Mouse (Mus musculus): Measurements from ENCODE around the gene 4930451I11Rik.
A peak's percentile ranks its signal among the peaks of the same experiment; 100 is the strongest.

Gene 4930451I11Rik

DNA sequence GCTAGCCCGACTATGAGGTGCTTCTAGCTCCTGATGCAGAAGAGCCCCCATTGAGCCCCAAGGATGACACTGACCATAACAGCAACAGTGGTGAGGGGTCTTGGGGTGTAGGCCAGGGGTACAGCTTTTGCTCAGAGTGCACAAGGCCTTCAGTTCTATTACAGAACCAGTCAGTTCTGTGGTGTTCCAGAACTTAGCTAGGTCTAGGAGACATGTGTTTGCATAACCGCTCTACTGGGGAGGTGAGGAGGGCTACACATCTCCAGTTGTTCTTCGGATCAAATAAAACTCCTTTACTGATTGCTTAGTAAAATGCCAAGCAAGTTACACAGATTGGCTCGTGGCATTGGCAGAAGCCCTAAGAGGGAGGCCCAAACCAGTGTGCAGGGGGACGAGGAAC lies at the start of gene 4930451I11Rik:
Gene 4930451I11Rik, minus strand, starts transcription at position 101 of the 400 bp plus-strand sequence.
- no peak for DNase-seq

DNA sequence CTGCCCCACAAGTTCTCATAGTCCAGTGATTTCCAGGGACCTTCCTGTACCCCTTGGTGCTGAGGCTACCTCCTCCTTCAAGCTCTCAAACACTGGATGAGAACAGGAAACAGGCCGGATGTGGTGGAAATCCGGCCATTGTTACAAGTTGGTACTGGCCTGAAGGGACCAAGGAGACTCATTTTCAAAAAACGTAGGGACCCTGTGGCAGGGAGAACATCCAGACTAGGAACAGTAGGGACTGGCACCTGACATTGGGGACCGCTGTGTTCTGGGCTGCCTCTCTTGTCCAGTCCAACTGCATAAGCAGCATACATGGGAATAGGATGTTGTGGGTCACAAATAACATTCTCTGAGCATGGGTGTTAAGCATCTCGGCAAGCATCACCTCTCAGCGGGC lies 49.6 kb upstream of the 4930451I11Rik start:
- DNase-seq = peak; percentile 81

DNA sequence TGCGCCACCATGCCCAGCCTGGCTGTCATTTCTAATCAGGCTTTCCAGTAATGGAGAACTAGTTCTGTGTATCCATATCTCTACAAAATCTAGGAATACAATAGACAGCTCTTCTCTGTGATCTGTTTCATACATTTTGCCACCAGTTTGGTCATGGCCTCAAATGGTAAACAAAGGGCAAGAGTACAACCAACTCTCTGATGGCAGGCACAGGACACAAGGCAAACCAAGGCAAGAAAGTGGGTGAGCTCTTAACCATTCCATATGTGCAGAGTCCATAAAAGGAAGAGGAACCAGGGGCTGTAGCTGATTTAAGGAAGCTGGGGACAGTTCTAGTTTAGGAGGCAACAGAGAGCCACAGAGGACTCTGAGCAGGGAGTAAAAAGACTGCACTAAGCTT lies 45.8 kb upstream of the 4930451I11Rik start:
- DNase-seq = no peak

DNA sequence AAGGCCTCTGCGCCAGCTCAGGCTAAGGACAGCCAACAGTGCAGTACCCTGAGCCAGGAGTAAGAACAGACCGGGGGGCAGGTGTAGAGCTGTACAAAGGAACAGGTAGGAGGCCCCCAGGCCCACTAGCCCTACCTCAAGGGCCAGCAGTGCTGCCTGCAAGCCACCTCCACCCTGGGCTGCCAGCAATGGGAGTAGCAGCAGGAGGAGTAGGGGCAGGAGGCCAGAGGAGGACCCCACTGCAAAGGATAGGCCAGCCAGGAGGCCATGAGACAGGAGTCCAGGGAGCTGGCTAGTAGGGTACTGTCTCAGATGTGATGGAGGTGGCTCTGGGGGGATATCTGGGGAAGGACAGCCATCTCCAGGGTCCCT lies 39.1 kb upstream of the 4930451I11Rik start:
- DNase-seq = no peak

DNA sequence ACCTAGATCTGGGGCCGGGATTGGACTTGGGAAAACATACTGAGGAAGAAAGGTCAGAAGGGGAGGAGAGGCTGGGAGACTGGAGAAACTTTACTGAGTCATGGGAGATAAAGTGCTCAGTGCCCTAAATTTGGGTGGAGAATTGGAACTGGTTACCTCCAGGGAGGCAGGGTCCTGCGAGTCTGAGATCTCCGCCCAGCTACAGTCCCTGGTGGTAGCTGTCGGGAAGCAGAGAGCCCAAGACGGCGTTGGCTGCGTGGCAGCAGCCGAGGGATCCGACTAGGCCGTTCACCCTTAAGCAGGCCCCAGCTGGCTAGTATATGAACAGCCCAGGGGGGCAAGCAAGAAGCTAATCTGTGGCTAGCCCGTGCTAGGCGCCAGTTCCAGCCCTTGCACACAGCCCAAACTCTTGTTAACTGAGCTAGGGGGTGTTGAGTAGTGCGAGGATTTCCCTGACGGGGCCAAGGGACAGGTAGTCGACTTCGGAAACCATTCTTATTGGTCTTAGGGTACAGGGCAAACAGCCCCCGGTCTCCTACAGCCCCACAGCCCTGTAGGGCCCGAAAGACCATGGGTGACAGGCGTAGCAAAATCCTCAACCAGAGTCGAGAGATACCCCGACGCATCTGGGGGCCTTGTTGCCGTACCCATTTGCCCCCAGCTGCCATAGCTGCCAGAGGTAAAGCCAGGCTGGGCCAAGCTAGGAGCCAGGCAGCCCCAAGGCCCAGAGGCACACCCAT lies 38.5 kb upstream of the 4930451I11Rik start:
- no peak for DNase-seq

DNA sequence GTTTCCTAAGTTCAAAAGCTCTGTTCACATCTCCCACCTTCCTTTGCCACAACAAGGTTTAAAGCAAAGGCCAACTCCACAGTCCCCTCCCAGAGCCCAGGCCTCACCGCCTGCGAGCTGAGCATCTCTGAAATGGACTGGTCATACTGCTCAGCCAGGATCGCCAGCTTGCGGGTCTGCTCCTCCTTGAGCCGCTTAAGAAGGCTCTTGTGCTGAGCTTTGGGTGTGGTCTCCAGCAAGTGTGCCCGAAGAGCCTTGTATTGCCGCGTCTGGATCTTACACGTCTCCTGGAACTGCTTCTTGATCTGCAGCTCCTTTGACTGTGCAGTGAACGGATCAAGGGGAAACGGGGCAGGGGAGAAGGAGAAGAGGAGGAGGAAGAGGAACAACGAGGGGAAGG lies 36.6 kb upstream of the 4930451I11Rik start:
- peak; percentile 48 for DNase-seq

DNA sequence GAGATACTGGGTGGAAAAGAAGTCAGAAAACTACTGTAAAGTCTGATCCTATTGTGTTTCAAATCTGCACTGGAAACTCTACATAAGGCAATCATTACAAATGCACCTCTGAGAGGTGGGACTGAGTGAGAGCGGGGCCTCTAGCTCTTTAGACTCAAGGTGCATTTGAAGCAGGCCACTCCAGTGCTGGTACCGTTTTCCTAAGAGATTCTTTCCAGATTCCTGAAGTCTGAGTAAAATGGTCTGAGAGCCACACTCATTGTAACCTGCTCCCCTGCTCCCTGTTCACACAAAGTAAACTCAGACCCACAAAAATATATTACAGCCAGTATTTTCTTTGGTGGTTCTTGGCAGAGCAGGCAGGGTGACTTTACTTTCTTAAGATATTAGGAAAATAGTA lies 36.1 kb upstream of the 4930451I11Rik start:
- DNase-seq = peak; percentile 42

DNA sequence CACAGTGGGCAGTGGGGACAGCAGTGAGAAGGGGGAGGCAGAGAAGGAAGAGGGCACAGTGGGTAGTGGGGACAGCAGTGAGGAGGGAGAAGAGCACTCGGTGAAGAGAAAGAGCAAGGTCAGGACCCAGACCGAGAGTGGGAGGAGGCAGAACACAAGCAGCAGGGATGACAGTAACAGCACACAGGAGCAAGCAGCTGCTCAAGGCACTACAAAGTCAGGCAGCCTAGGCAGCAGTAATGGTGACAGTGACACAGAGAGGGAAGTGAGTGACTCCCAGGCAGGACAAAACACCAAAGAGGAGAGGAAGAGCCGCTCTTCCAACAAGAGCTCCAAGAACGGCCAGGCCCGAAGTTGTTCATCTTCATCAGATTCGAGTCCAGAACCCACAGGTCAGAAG lies 32.4 kb upstream of the 4930451I11Rik start:
- DNase-seq = no peak

DNA sequence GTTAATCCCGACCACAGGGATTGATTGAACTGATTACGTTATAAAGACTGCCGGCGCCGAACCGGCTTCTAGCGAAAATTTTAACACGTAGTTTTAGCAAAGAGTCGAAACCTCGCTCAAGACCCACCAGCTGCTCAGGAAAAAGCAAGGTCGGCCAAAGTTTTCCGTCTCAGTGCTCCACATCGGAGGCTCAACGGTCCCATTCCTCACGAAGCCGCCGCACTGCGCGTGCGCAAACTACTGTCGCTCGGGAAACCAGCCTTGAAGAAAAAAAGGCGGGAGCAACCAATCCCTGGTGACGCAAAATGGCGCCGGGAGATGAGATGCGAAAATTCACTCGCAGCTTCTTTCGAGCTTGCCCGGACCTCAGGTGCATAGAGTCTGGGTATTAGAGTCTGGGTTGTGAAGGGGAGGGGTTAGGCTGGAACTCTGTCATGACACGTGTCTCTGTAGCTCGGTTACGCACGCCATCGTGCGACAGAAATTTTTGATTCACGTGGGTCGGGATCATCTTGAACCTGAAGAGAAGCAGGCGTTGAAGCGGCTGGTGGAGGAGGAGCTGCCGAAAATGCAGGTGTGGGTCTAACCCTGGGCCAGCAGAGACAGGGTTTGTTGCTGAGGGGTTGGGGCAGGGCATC lies 30.8 kb upstream of the 4930451I11Rik start, which contains the start of gene Ino80e:
Gene Ino80e, minus strand, starts transcription at position 231 of the 638 bp plus-strand sequence.
- DNase-seq = peak; percentile 97

DNA sequence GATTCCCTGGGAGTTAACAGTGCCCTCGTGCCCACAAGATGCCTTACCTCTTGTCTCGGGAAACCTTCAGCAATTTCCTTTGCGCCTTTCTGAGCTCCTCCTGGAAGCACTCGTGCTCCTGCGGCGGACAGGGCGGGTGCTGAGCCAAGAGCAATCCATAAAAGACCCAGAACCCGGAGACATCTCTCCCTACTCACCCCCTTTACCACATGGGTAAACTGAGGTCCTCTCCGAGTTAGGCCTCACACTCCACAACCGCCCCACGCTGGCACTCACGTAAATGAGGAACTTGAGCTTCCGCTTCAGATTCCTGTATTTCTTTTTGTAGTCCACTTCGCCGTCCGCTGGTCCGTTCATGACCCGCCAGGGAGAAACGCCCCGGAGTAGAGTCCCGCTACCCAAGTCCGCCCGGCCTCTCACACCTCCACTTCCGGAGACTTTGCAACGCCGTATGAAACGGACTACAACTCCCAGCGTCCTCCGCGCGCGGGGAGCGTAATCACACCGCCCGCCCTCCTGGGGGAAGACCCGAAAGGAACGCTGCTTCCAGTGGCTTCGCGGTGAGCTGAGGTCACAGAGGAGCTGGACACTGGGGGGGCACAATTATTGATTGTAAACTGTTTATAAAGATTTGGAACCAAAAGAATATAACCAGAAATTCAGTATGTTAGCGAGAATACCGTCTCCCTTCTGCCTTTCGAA lies 30.1 kb upstream of the 4930451I11Rik start, which contains the start of gene Hirip3:
Gene Hirip3, plus strand, starts transcription at position 544 of the 702 bp plus-strand sequence.
- peak; percentile 98 for DNase-seq

DNA sequence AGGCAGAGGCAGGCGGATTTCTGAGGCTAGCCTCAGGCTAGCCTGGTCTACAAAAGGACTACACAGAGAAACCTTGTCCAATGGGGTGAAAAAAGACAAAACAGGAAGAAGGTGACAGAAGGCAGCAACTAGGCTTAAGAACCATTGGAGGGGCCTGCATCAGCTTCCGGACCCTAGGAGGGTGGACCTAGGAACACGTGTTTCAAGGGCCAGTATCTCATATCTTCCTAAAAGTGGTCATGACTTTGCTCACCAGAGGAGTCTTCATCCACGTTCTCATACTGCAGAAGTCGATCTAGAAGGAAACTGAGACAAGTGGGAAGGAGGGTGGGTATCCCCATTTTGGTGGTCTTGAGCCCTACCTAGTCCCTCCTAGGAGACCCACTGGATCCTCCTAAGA lies 29.5 kb upstream of the 4930451I11Rik start:
- no peak for DNase-seq

DNA sequence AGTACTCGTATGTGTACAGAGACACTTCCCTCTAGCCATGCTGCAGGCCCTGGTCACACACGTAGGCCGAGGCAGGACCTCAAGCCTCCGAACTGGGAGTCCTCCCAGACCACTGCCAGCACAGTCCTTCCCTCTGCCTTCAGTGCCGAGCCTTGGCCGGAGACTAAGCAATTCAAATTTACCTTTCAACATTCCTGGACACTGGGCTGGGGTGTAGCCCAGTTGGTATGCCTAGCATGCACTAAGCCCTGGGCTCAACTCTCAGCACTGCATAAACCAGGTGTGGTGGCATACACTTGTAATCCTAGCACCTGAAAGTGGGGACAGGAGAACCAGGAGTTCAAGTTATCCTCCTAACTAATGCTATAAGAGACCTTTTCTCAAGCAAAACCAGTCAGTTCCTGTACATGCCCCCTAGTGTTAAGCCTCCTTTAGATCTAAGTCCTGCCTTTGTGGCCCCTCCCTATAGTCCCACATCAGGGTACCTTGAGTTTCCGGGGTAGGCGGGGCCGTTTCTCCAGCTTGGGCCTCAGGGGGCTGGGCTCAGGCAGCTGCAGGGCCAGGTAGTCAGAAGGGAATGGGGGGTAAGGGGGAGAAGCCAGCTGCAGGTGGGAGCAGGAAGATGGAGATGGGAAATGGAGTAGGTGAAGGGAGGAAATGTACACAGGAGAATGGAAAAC lies 25.4 kb upstream of the 4930451I11Rik start:
- peak; percentile 60 for DNase-seq

DNA sequence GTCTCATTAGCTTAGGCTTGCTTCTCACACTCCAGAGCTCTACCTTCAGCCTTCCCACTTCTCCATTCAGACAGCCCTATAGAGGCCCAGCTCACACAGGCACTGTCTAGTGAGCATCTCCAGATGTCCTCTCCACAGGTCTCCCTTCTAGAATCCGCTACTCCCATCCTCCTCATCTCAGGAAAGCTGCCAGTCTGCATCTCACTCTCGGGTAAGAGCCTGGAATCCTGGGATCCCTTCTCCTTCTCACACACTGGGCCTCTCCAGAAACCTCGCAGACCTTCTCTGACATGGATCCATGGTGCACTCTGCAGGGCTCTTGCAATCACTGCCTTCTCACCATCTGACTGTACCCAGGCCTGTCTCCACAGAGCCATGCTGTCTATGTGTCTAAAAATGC lies 24.2 kb upstream of the 4930451I11Rik start:
- DNase-seq = no peak

DNA sequence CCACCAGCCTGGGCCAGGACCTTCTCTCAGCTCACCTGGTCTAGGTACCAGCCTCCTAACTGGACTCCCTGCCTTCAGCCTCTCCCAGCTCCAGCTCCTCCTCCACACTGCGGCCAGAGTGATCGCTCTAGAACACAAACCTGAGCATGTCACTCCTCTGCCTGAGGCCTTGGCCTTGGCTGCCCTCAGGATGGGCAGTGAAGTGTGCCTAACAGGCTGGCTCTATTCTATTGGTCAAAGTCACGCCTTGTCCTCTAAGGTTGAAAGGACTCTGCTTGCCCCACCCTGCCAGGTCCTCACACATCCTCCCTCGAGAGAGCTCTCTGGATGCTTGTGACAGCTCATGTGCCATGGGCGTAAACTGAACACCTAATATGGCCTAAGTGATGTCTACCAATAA lies 22.0 kb upstream of the 4930451I11Rik start:
- peak; percentile 33 for DNase-seq

DNA sequence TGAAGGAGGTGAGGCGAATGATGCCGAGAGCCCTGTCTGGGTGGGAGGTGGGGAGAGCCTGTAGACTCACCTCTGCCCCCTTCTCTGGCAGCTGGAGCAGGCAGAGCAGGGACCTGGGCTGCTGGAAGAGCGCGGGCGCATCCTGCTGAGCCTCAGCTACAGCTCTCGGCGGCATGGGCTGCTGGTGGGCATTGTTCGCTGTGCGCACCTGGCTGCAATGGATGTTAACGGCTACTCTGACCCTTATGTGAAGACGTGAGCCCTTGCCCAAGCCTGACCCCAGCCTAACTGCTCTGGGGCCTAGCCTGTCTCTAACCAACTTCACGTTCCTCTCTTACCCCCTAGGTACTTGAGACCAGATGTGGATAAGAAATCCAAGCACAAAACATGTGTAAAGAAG lies 19.8 kb upstream of the 4930451I11Rik start:
- no peak for DNase-seq

DNA sequence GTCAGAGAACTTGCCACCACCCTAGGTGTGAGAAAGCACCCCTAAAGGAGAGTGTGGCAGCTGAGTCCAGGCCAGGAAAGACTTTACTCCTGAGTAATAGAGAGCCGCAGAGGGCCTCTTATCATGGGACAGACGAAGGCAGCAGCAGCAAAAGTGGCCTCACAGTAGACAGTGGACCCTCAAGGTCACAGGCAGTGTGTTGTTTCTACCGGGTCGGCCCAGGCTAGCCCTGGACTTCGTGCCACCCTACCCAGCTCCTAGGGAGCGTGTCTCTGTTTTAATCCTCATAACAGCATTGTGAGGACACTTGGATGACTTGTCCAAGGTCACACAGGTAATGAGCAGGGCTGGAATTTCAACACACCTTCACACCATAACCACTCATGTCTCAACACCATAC lies 18.7 kb upstream of the 4930451I11Rik start:
- DNase-seq = no peak

DNA sequence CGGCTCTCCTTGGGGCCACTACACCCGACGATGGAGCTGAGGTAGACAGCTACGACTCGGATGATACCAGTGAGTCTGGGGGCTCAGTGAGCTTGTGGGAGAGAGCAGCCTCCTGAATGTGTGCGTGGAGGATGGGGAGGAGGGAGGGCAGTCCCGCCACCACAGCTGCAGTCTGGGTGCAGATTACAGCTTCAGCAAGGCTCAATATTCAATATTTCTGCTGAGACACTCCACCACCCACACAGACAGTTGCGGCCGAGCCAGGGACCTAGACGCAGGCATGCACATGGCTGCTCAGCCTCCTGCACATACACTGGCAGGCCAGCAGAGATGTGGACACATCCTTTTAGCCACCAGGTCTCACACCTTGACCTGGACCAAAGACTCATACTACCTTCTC lies 17.4 kb upstream of the 4930451I11Rik start:
- no peak for DNase-seq

DNA sequence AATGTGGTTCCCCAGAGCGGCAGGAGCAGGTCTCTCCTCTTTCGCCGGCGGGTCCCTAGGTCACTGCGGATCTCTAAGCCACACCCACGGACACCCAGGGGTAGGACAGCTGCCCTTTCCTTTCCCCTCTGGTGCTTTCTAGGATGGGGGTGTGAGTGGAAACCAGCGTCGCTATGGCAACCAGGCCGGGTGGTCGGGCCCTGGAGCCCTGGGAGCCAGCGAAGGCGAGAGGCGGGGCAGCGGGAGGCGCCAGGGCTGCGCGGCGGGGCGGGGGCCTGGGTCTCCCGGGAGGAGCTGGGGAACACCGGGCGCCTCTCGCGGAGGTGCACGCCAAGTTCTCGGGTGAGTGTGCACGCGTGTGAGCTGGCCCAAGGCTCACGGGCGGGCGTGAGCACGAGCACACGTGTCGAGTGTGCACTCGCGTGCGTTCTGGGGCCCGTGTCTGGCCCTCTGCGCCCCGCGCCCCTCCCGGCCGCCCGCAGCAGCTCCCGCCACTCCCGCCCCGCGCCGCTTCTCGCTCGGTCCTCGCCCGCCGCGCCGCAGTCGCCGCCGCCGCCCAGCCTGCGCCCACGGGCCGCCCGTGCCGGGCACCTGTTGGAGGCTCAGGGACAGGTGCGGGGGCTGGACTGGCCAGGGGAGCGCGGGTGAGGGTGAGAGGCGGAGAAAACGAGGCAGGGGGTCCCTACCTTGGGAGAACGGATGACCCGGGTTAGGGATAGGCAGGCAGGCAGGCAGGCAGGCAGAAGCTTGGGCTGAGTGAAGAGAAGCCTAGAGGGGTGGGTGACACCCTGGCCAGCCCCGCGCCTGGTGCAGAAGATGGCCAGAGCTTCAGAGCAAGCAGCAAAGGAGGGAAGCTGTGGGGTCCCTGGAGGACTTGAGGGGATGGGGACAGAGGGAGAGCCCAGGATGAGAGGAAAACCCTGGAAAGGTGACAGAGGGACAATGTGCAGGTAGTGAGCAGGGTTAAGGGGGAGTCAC lies 16.3 kb upstream of the 4930451I11Rik start:
- DNase-seq = no peak

DNA sequence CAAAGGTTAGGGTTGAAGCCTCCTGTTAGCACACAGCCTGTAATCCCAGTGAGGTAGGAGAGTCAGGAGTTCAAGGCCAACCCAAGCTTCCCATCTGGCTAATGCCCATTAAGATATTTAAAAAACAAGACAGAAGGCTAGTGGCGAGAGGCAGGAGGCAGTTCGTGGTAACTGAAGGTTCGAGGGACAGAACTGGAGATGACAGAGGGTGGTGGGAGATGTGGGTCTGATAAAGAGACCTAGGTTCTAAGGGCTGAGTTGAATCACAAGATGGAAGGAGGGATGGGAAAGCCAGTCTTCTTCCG lies 15.6 kb upstream of the 4930451I11Rik start, which contains the start of gene Doc2a:
Gene Doc2a, plus strand, starts transcription at position 301 of the 305 bp plus-strand sequence.
- DNase-seq = no peak

DNA sequence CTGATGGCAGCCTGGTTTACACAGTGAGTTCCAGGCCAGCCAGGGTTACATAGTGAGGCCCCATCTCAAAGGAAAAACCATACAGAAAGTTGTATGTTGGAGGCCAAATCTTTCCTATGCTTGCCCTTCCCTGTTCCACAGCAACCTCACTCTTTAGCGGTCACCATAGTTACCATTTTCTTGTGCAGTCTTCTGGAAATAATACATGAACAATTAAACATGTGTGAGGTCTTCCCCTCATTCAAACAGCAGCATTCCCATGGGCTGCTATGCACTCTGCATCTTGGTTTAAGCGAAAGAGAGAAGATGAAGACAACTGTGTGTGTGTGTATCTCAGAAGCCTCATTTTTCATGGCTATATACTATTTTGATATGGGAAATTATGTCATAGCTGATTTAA lies 14.1 kb upstream of the 4930451I11Rik start:
- no peak for DNase-seq

DNA sequence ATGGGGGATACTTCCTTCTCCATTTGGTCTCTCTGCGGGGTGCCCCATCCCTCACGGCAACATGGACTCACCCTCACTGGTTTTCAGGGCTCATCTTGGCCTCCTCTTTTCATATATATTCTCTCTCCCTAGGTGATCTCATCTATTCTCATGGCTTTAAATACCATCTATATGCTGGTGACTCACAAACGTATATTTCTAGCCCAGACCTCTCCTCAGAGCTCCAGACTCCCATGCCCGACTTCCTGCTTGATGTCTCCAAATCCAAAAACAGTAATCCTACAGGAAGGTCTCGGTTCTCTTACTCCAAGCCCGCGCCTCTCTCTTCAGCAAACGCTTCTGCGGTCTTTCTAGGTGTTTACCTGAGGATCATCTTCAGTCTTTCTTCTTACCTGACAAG lies 11.8 kb upstream of the 4930451I11Rik start:
- no peak for DNase-seq

DNA sequence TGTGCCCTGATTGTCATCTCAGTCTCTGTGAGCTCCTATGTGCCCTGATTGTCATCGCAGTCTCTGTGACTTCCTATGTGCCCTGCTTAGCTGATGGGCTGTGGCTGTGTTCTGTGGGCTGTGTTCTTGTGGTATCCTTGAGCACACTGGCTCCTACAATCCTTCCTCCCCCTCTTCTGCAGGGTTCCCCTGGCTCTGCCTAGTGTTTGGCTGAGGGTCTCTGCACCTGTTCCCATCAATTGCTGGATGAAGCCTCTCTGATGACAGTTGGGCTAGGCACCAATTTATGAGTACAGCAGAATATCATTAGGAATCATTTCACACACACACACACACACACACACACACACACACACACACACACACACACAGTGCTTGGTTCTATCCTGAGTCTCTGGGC lies 1.9 kb upstream of the 4930451I11Rik start:
- DNase-seq = no peak
